Mouse (Mus musculus) liver, embryonic 15.5 days (tissue): ENCODE measurements around the gene Olfr1224-ps1. TPM values are rescaled to one million over a fixed set of nuclear protein-coding genes. Genes with fewer than 3 reads are reported as not detected.

Experiments
- polyA plus RNA-seq: library from polyadenylated mRNA; unstranded; fragments of >200 nt; fragmentation: Nextera tagmentation; extraction: Ambion mirVana; gene quantifications from 2 replicates; pipeline ENCODE4 v1.2.1, GENCODE M21; 2015

The Olfr1224-ps1 gene
- polyA plus RNA-seq, 1 experiment from 2014 or later, result not detected

Other genes with a start within 250 kb of the Olfr1224-ps1 start
- not detected in 2 replicates for gene Olfr1209, start 248.9 kb downstream of the Olfr1224-ps1 start, polyA plus RNA-seq
- gene Olfr1211, start 226.0 kb downstream of the Olfr1224-ps1 start, polyA plus RNA-seq, result not detected in 2 replicates
- gene Olfr1212, start 210.1 kb downstream of the Olfr1224-ps1 start, polyA plus RNA-seq, result not detected in 2 replicates
- gene Gm13762, start 183.8 kb downstream of the Olfr1224-ps1 start, polyA plus RNA-seq, result not detected in 2 replicates
- gene Olfr1214, start 171.4 kb downstream of the Olfr1224-ps1 start, polyA plus RNA-seq, result not detected in 2 replicates
- gene Olfr1215, start 157.1 kb downstream of the Olfr1224-ps1 start, polyA plus RNA-seq, result not detected in 2 replicates
- not detected in 2 replicates for gene Olfr1216, start 145.8 kb downstream of the Olfr1224-ps1 start, polyA plus RNA-seq
- not detected in 2 replicates for gene Olfr1217, start 132.0 kb downstream of the Olfr1224-ps1 start, polyA plus RNA-seq
- gene Olfr1218, start 102.9 kb downstream of the Olfr1224-ps1 start, polyA plus RNA-seq, result not detected in 2 replicates
- gene Olfr1219, start 80.6 kb downstream of the Olfr1224-ps1 start, polyA plus RNA-seq, result not detected in 2 replicates
- gene Olfr1220, start 57.3 kb downstream of the Olfr1224-ps1 start, polyA plus RNA-seq, result not detected in 2 replicates
- gene Olfr1221, start 46.8 kb downstream of the Olfr1224-ps1 start, polyA plus RNA-seq, result not detected in 2 replicates
- not detected in 2 replicates for gene Olfr1222, start 31.0 kb downstream of the Olfr1224-ps1 start, polyA plus RNA-seq
- not detected in 2 replicates for gene Olfr1223, start 12.5 kb downstream of the Olfr1224-ps1 start, polyA plus RNA-seq
- gene Olfr1225, start 10.6 kb upstream of the Olfr1224-ps1 start, polyA plus RNA-seq, result not detected in 2 replicates
- not detected in 2 replicates for gene Olfr1226, start 36.0 kb upstream of the Olfr1224-ps1 start, polyA plus RNA-seq
- gene Olfr1228, start 90.0 kb upstream of the Olfr1224-ps1 start, polyA plus RNA-seq, result not detected in 2 replicates
- not detected in 2 replicates for gene Olfr1229, start 123.9 kb upstream of the Olfr1224-ps1 start, polyA plus RNA-seq
- gene Olfr1230, start 133.2 kb upstream of the Olfr1224-ps1 start, polyA plus RNA-seq, result not detected in 2 replicates
- gene Olfr1231, start 143.0 kb upstream of the Olfr1224-ps1 start, polyA plus RNA-seq, result not detected in 2 replicates
- gene Olfr1232, start 165.6 kb upstream of the Olfr1224-ps1 start, polyA plus RNA-seq, result not detected in 2 replicates
- gene Olfr1233, start 178.3 kb upstream of the Olfr1224-ps1 start, polyA plus RNA-seq, result not detected in 2 replicates
- not detected in 2 replicates for gene Olfr1234, start 200.8 kb upstream of the Olfr1224-ps1 start, polyA plus RNA-seq
- not detected in 2 replicates for gene Olfr1238, start 245.6 kb upstream of the Olfr1224-ps1 start, polyA plus RNA-seq